Comparison of ENCODE assay signal across 8 mouse cellular contexts in genomic region chr11:9135589-9136246, GRCm38 (mm10). TPM values are rescaled to one million over a fixed set of nuclear protein-coding genes. Genes with fewer than 3 reads are reported as not detected.
DNase-seq lines count a peak whose midpoint lies in the region; ATAC-seq and TF ChIP-seq lines count a peak whose summit lies in the region.

No protein-coding gene starts in this region.

- no peak overlapping the region for H3K9ac ChIP-seq in limb, embryonic 11.5 days (ENCODE audit: low read length)
- no peak overlapping the region for H3K9ac ChIP-seq in limb, embryonic 13.5 days

- no peak overlapping the region for H3K4me2 ChIP-seq in limb, embryonic 11.5 days (ENCODE audit: low read depth, severe bottlenecking)
- H3K4me2 ChIP-seq in limb, embryonic 13.5 days (replicated peaks), result no peak overlapping the region

- H3K36me3 ChIP-seq in limb, embryonic 11.5 days (ENCODE audit: control insufficient read depth, insufficient read depth, low read length), result no peaks in the 10 kb centered on the region
- no peaks in the 10 kb centered on the region for H3K36me3 ChIP-seq in limb, embryonic 10.5 days
- no peaks in the 10 kb centered on the region for H3K36me3 ChIP-seq in embryonic facial prominence, embryonic 10.5 days (replicated peaks)
- no peaks in the 10 kb centered on the region for H3K36me3 ChIP-seq in limb, embryonic 13.5 days
- peaks cover 38% of the 10 kb centered on the region for H3K36me3 ChIP-seq in small intestine, adult 2 months (ENCODE audit: control insufficient read depth, insufficient read depth, low read length)

- 72% methylated on average over 11 of the region's 11 CpGs for WGBS in limb, embryonic 11.5 days
- WGBS in limb, embryonic 10.5 days, result 73% methylated on average over 11 of the region's 11 CpGs
- WGBS in embryonic facial prominence, embryonic 10.5 days, result 74% methylated on average over 11 of the region's 11 CpGs
- 77% methylated on average over 11 of the region's 11 CpGs for WGBS in limb, embryonic 13.5 days
- WGBS in small intestine, adult 2 months, result 79% methylated on average over 11 of the region's 11 CpGs

- no peak overlapping the region for H3K27ac ChIP-seq in limb, embryonic 11.5 days (replicated peaks; ENCODE audit: low read depth, low read length)
- H3K27ac ChIP-seq in limb, embryonic 10.5 days, result no peak overlapping the region
- no peak overlapping the region for H3K27ac ChIP-seq in embryonic facial prominence, embryonic 10.5 days (replicated peaks)
- no peak overlapping the region for H3K27ac ChIP-seq in limb, embryonic 13.5 days
- H3K27ac ChIP-seq in small intestine, adult 2 months (ENCODE audit: insufficient read depth, low read depth, low read length), result no peak overlapping the region

- DNase-seq in limb, embryonic 11.5 days (ENCODE audit: low spot score), result peak; percentile 43
- DNase-seq in limb, embryonic 10.5 days (ENCODE audit: low spot score), result no peak
- peak; percentile 50 for DNase-seq in embryonic facial prominence, embryonic 10.5 days (ENCODE audit: low spot score)
- DNase-seq in layer of hippocampus, adult 9-10 months (ENCODE audit: low spot score), result no peak
- DNase-seq in spleen, postnatal 36 days (ENCODE audit: low spot score in 2 of 2), result no peak
- no peak for DNase-seq in spleen, postnatal 10 days (ENCODE audit: low spot score in 2 of 2)

- no peak overlapping the region for H3K4me3 ChIP-seq in limb, embryonic 11.5 days (ENCODE audit: low read depth, low read length)
- H3K4me3 ChIP-seq in limb, embryonic 10.5 days, result no peak overlapping the region
- no peak overlapping the region for H3K4me3 ChIP-seq in embryonic facial prominence, embryonic 10.5 days
- H3K4me3 ChIP-seq in limb, embryonic 13.5 days, result no peak overlapping the region
- H3K4me3 ChIP-seq in small intestine, adult 2 months (ENCODE audit: low read depth, low read length), result no peak overlapping the region

- H3K4me1 ChIP-seq in limb, embryonic 11.5 days (ENCODE audit: control insufficient read depth, insufficient read depth, low read length), result no peaks in the 10 kb centered on the region
- no peaks in the 10 kb centered on the region for H3K4me1 ChIP-seq in limb, embryonic 10.5 days
- no peaks in the 10 kb centered on the region for H3K4me1 ChIP-seq in embryonic facial prominence, embryonic 10.5 days
- H3K4me1 ChIP-seq in limb, embryonic 13.5 days, result no peaks in the 10 kb centered on the region
- H3K4me1 ChIP-seq in small intestine, adult 2 months (ENCODE audit: control insufficient read depth, insufficient read depth, insufficient read length, low read length), result no peaks in the 10 kb centered on the region

- no peaks in the 10 kb centered on the region for H3K9me3 ChIP-seq in limb, embryonic 11.5 days (ENCODE audit: control insufficient read depth, low read length)
- no peaks in the 10 kb centered on the region for H3K9me3 ChIP-seq in limb, embryonic 10.5 days (replicated peaks)
- no peaks in the 10 kb centered on the region for H3K9me3 ChIP-seq in embryonic facial prominence, embryonic 10.5 days
- H3K9me3 ChIP-seq in limb, embryonic 13.5 days, result no peaks in the 10 kb centered on the region

- 0 out of 2 replicates have a peak, but pooled peaks cover 2% of the 10 kb centered on the region for H3K27me3 ChIP-seq in limb, embryonic 11.5 days (ENCODE audit: control insufficient read depth, insufficient read depth, low read length)
- peaks cover 42% of the 10 kb centered on the region for H3K27me3 ChIP-seq in limb, embryonic 10.5 days (ENCODE audit: low read depth, poor library complexity, severe bottlenecking)
- H3K27me3 ChIP-seq in embryonic facial prominence, embryonic 10.5 days (replicated peaks; ENCODE audit: low read depth, poor library complexity, severe bottlenecking), result no peaks in the 10 kb centered on the region
- H3K27me3 ChIP-seq in limb, embryonic 13.5 days, result peaks cover 16% of the 10 kb centered on the region
- no peaks in the 10 kb centered on the region for H3K27me3 ChIP-seq in small intestine, adult 2 months (ENCODE audit: control insufficient read depth, insufficient read depth, low read length)

- peak; percentile 22; the same call in 1 of the 2 replicates for ATAC-seq in limb, embryonic 11.5 days (ENCODE audit: insufficient number of reproducible peaks, low FRiP score, low TSS enrichment, low read depth)
- peak; percentile 30; the same call in 1 of the 2 replicates for ATAC-seq in limb, embryonic 13.5 days (ENCODE audit: low FRiP score, low read depth)

- TF ChIP-seq CTCF in small intestine, adult 2 months (IDR thresholded peaks at IDR 0.05; ENCODE audit: extremely low read depth, insufficient read length, insufficient replicate concordance, low read depth, low read length), result peak; percentile 43; the same call in 1 of the 2 replicates

- no peak for TF ChIP-seq POLR2A in small intestine, adult 2 months (IDR thresholded peaks at IDR 0.05; ENCODE audit: low read depth, low read length)

RNA-seq across cellular contexts. Expression of gene Upp1, which starts 17.8 kb away (rescaled TPM):
- polyA plus RNA-seq in limb, embryonic 11.5 days (2014; fragmentation: Nextera tagmentation; extraction: Ambion mirVana), result 1.9 and 3.5 TPM in 2 replicates
- polyA plus RNA-seq in limb, embryonic 10.5 days (2016; fragmentation: Nextera tagmentation; extraction: Ambion mirVana), result 5.0 and 5.2 TPM in 2 replicates
- 3.7 and 8.6 TPM in 2 replicates for polyA plus RNA-seq in embryonic facial prominence, embryonic 10.5 days (2016; fragmentation: Nextera tagmentation; extraction: Ambion mirVana)
- polyA plus RNA-seq in limb, embryonic 13.5 days (2015; fragmentation: Nextera tagmentation; extraction: Ambion mirVana), result 3.6 and 4.8 TPM in 2 replicates
- polyA plus RNA-seq in small intestine, adult 2 months (2012; rRNA removed), result 143 and 416 TPM in 2 replicates

RNA-seq across cellular contexts. Expression of gene Abca13, which starts 56.0 kb away (rescaled TPM):
- polyA plus RNA-seq in limb, embryonic 11.5 days (2014; fragmentation: Nextera tagmentation; extraction: Ambion mirVana), result not detected in 2 replicates
- 0.01 TPM in 1 of 2 replicates, not detected in the other for polyA plus RNA-seq in limb, embryonic 10.5 days (2016; fragmentation: Nextera tagmentation; extraction: Ambion mirVana)
- 0.04 and 0.05 TPM in 2 replicates for polyA plus RNA-seq in embryonic facial prominence, embryonic 10.5 days (2016; fragmentation: Nextera tagmentation; extraction: Ambion mirVana)
- polyA plus RNA-seq in limb, embryonic 13.5 days (2015; fragmentation: Nextera tagmentation; extraction: Ambion mirVana), result 0.03 TPM in 1 of 2 replicates, not detected in the other
- not detected in 2 replicates for polyA plus RNA-seq in small intestine, adult 2 months (2012; rRNA removed)

Comparison
In these comparisons a context has a peak if more than half of its experiments do, and no peak if none do; other contexts are left out.
1. DNase-seq: peak in limb, embryonic 11.5 days (single experiment) and embryonic facial prominence, embryonic 10.5 days (single experiment); none in limb, embryonic 10.5 days (single experiment), layer of hippocampus, adult 9-10 months (single experiment), spleen, postnatal 36 days (0 of 2) and spleen, postnatal 10 days (0 of 2).
2. RNA of gene Upp1, which starts 17.8 kb away (polyA plus RNA-seq): 143 to 416 TPM in small intestine, adult 2 months; 5.0 to 5.2 TPM in limb, embryonic 10.5 days, 3.7 to 8.6 TPM in embryonic facial prominence, embryonic 10.5 days, 3.6 to 4.8 TPM in limb, embryonic 13.5 days and 1.9 to 3.5 TPM in limb, embryonic 11.5 days; every median in the first group is over 10 times any median in the second.